13 mouse cellular contexts compared by ENCODE assay signal in genomic region chr16:94420498-94420897, GRCm38 (mm10). TPM values are rescaled to one million over a fixed set of nuclear protein-coding genes. Genes with fewer than 3 reads are reported as not detected.
DNase-seq lines count a peak whose midpoint lies in the region; ATAC-seq and TF ChIP-seq lines count a peak whose summit lies in the region.
"Had no signal": no experiment of that assay in that cellular context is flagged by ENCODE, and none has a peak within 500 bp of the region (broad histone marks: within the 10 kb centered on the region; RNA-seq: fewer than 3 reads in every experiment).

No protein-coding gene starts in this region.

- TF ChIP-seq RAD21 in MEL (IDR thresholded peaks at IDR 0.05; ENCODE audit: low read depth, low read length): peak; percentile 37

- peak; percentile 51 for TF ChIP-seq CTCF in forebrain, postnatal 0 days (IDR thresholded peaks at IDR 0.05; ENCODE audit: low read depth)
- TF ChIP-seq CTCF in lung, embryonic 14.5 days (IDR thresholded peaks at IDR 0.05; ENCODE audit: low read depth): peak; percentile 55
- peak; percentile 56 to 71 (median 66) for TF ChIP-seq CTCF in MEL (IDR thresholded peaks at IDR 0.05 in 2 of 3, conservative IDR thresholded peaks at IDR 0.05 in 1 of 3; ENCODE audit: control insufficient read depth in 1 of 3, insufficient read depth in 1 of 3, low read depth in 2 of 3, low read length in 3 of 3, poor library complexity in 1 of 3, severe bottlenecking in 1 of 3)

- no peak overlapping the region for H3K27ac ChIP-seq in forebrain, postnatal 0 days (ENCODE audit: low read depth, low read length)
- H3K27ac ChIP-seq in forebrain, embryonic 12.5 days: no peak overlapping the region
- no peak overlapping the region for H3K27ac ChIP-seq in lung, embryonic 14.5 days (ENCODE audit: low read depth)
- H3K27ac ChIP-seq in MEL (ENCODE audit: control insufficient read depth, low read depth, low read length): no peak overlapping the region
- H3K27ac ChIP-seq: midbrain, embryonic 12.5 days had no signal

- H3K9ac ChIP-seq in forebrain, postnatal 0 days: no peak overlapping the region
- no peak overlapping the region for H3K9ac ChIP-seq in forebrain, embryonic 12.5 days
- H3K9ac ChIP-seq in lung, embryonic 14.5 days: no peak overlapping the region
- no peak overlapping the region for H3K9ac ChIP-seq in MEL (ENCODE audit: control insufficient read depth, low read depth, low read length, poor library complexity, severe bottlenecking)
- H3K9ac ChIP-seq: midbrain, embryonic 12.5 days had no signal

- DNase-seq in forebrain, postnatal 0 days: no peak
- DNase-seq in lung, embryonic 14.5 days: peak; percentile 28
- DNase-seq in lung, postnatal 36 days: no peak
- peak; percentile 59 for DNase-seq in MEL (ENCODE audit: low read depth, low spot score)
- DNase-seq in mesoderm, embryonic 11.5 days (ENCODE audit: low read depth, low spot score): peak; percentile 22
- no peak for DNase-seq in left cerebral cortex, adult 18-20 months (ENCODE audit: low spot score in 2 of 2)
- DNase-seq in spleen, adult 12 weeks (ENCODE audit: low spot score): no peak
- DNase-seq: adrenal gland, adult 8-10 months; cerebellum, adult 9-10 months; gastrocnemius, postnatal 25 days had no signal

- TF ChIP-seq POLR2A in MEL (IDR thresholded peaks at IDR 0.05; ENCODE audit: control insufficient read depth in 1 of 2, insufficient read depth in 1 of 2, low read depth in 1 of 2, low read length in 2 of 2, poor library complexity in 1 of 2): no peak

- no peaks in the 10 kb centered on the region for H3K79me2 ChIP-seq in MEL (ENCODE audit: control insufficient read depth, insufficient read depth, low read length, poor library complexity)

- WGBS in forebrain, postnatal 0 days: over 99% methylated on average over 3 of the region's 3 CpGs
- 98% methylated on average over 3 of the region's 3 CpGs for WGBS in forebrain, embryonic 12.5 days
- 92% methylated on average over 3 of the region's 3 CpGs for WGBS in lung, embryonic 14.5 days

- no peaks in the 10 kb centered on the region for H3K27me3 ChIP-seq in forebrain, postnatal 0 days (ENCODE audit: insufficient read depth, low read length)
- H3K27me3 ChIP-seq in forebrain, embryonic 12.5 days: no peaks in the 10 kb centered on the region
- H3K27me3 ChIP-seq in lung, embryonic 14.5 days (ENCODE audit: insufficient read depth, low read length): no peaks in the 10 kb centered on the region
- no peaks in the 10 kb centered on the region for H3K27me3 ChIP-seq in MEL (ENCODE audit: control insufficient read depth in 1 of 2, insufficient read depth in 2 of 2, low read length in 2 of 2)
- H3K27me3 ChIP-seq: midbrain, embryonic 12.5 days had no signal

- no peak overlapping the region for H3K4me3 ChIP-seq in forebrain, postnatal 0 days (ENCODE audit: low read depth, low read length)
- H3K4me3 ChIP-seq in forebrain, embryonic 12.5 days (replicated peaks): no peak overlapping the region
- H3K4me3 ChIP-seq in lung, embryonic 14.5 days (ENCODE audit: low read depth, low read length): no peak overlapping the region
- no peak overlapping the region for H3K4me3 ChIP-seq in MEL (ENCODE audit: control insufficient read depth in 1 of 2, insufficient read depth in 1 of 2, low read depth in 2 of 2, low read length in 2 of 2)
- H3K4me3 ChIP-seq: erythroblast, embryonic 14.5 days; midbrain, embryonic 12.5 days had no signal

- H3K36me3 ChIP-seq in forebrain, postnatal 0 days (ENCODE audit: insufficient read depth): peaks cover 73% of the 10 kb centered on the region
- peaks cover 83% of the 10 kb centered on the region for H3K36me3 ChIP-seq in forebrain, embryonic 12.5 days (replicated peaks)
- H3K36me3 ChIP-seq in lung, embryonic 14.5 days (ENCODE audit: insufficient read depth): peaks cover 87% of the 10 kb centered on the region
- peaks cover 0 to 35% of the 10 kb centered on the region in 2 experiments; a peak in 2 of 4 replicates for H3K36me3 ChIP-seq in MEL (ENCODE audit: control insufficient read depth in 1 of 2, insufficient read depth in 2 of 2, low read length in 2 of 2)

- no peaks in the 10 kb centered on the region for H3K9me3 ChIP-seq in forebrain, postnatal 0 days (ENCODE audit: low read length)
- peaks cover 4% of the 10 kb centered on the region; the same call in 1 of the 2 replicates for H3K9me3 ChIP-seq in forebrain, embryonic 12.5 days
- peaks cover 5% of the 10 kb centered on the region; the same call in 1 of the 2 replicates for H3K9me3 ChIP-seq in lung, embryonic 14.5 days (ENCODE audit: low read depth, low read length)
- no peaks in the 10 kb centered on the region for H3K9me3 ChIP-seq in MEL (replicated peaks; ENCODE audit: insufficient read depth, low read length)

- no peak for TF ChIP-seq EP300 in MEL (IDR thresholded peaks at IDR 0.05; ENCODE audit: low read depth in 1 of 2, low read length in 2 of 2)

- no peak overlapping the region for H3K4me2 ChIP-seq in forebrain, postnatal 0 days (ENCODE audit: low read depth)
- no peak overlapping the region for H3K4me2 ChIP-seq in forebrain, embryonic 12.5 days
- no peak overlapping the region for H3K4me2 ChIP-seq in lung, embryonic 14.5 days
- H3K4me2 ChIP-seq: midbrain, embryonic 12.5 days had no signal

- no peaks in the 10 kb centered on the region for H3K4me1 ChIP-seq in forebrain, postnatal 0 days (ENCODE audit: insufficient read depth)
- no peaks in the 10 kb centered on the region for H3K4me1 ChIP-seq in forebrain, embryonic 12.5 days
- H3K4me1 ChIP-seq in lung, embryonic 14.5 days (ENCODE audit: insufficient read depth): no peaks in the 10 kb centered on the region
- no peaks in the 10 kb centered on the region for H3K4me1 ChIP-seq in MEL (ENCODE audit: control insufficient read depth in 1 of 2, insufficient read depth in 2 of 2, low read length in 2 of 2)
- H3K4me1 ChIP-seq: midbrain, embryonic 12.5 days had no signal

- no peak for ATAC-seq in forebrain, postnatal 0 days
- ATAC-seq in forebrain, embryonic 12.5 days (ENCODE audit: low FRiP score): no peak
- no peak for ATAC-seq in lung, embryonic 14.5 days (ENCODE audit: insufficient read depth)

TF ChIP-seq in MEL, 35 proteins besides CTCF, POLR2A, EP300 and RAD21:
- TF ChIP-seq TBP (IDR thresholded peaks at IDR 0.05; ENCODE audit: low read depth, low read length) (no peak), SMC3 (IDR thresholded peaks at IDR 0.05; ENCODE audit: low read depth, low read length) (peak; percentile 15; the same call in 1 of the 2 replicates)

RNA-seq across cellular contexts. Expression of gene Pigp, which starts 48.9 kb away (rescaled TPM):
- 87.1 and 88.3 TPM in 2 replicates for total RNA-seq in forebrain, postnatal 0 days (2014; rRNA removed)
- polyA plus RNA-seq in forebrain, postnatal 0 days (2015; fragmentation: Nextera tagmentation; extraction: Ambion mirVana): 133 and 151 TPM in 2 replicates
- polyA plus RNA-seq in forebrain, embryonic 12.5 days (2016; fragmentation: Nextera tagmentation; extraction: Ambion mirVana): 103 and 110 TPM in 2 replicates
- 73.2 and 74.0 TPM in 2 replicates for polyA plus RNA-seq in lung, embryonic 14.5 days (2014; fragmentation: Nextera tagmentation; extraction: Ambion mirVana)
- total RNA-seq in MEL (2012; rRNA removed): 27.1 and 33.9 TPM in 2 replicates
- polyA plus RNA-seq in MEL (2012; ENCODE audit: insufficient read depth in 1 of 2, insufficient read length in 2 of 2, low read depth in 1 of 2, low replicate concordance in 2 of 2, missing spikeins in 1 of 2): 10 to 100 TPM in 1 of 2 experiments, not detected in 1; 47.3 TPM
- 10 to 100 TPM; 34.0 to 45.4 TPM for total RNA-seq in left cerebral cortex, adult 18-20 months (2021)

RNA-seq across cellular contexts. Expression of gene Ttc3, which starts 50.1 kb away (rescaled TPM):
- 1,061 and 1,263 TPM in 2 replicates for total RNA-seq in forebrain, postnatal 0 days (2014; rRNA removed)
- polyA plus RNA-seq in forebrain, postnatal 0 days (2015; fragmentation: Nextera tagmentation; extraction: Ambion mirVana): 799 and 1,014 TPM in 2 replicates
- polyA plus RNA-seq in forebrain, embryonic 12.5 days (2016; fragmentation: Nextera tagmentation; extraction: Ambion mirVana): 593 and 634 TPM in 2 replicates
- 204 and 215 TPM in 2 replicates for polyA plus RNA-seq in lung, embryonic 14.5 days (2014; fragmentation: Nextera tagmentation; extraction: Ambion mirVana)
- 47.5 and 56.9 TPM in 2 replicates for total RNA-seq in MEL (2012; rRNA removed)
- polyA plus RNA-seq in MEL (2012; ENCODE audit: insufficient read depth in 1 of 2, insufficient read length in 2 of 2, low read depth in 1 of 2, low replicate concordance in 2 of 2, missing spikeins in 1 of 2): 100 to 1,000 TPM in 1 of 2 experiments, 10 to 100 TPM in 1; 46.4 to 352 TPM
- 1,000 to 10,000 TPM in 1 of 2 experiments, 100 to 1,000 TPM in 1; 991 to 1,074 TPM for total RNA-seq in left cerebral cortex, adult 18-20 months (2021)

Comparison
In these comparisons a context has a peak if more than half of its experiments do, and no peak if none do; other contexts are left out.
1. DNase-seq: peak in lung, embryonic 14.5 days (single experiment), MEL (single experiment) and mesoderm, embryonic 11.5 days (single experiment); none in forebrain, postnatal 0 days (single experiment), lung, postnatal 36 days (single experiment), left cerebral cortex, adult 18-20 months (0 of 2) and spleen, adult 12 weeks (single experiment).
2. Peak in every context shown above with its lines, with median percentiles within 50 percentile points of each other: CTCF ChIP-seq.